Mouse (Mus musculus) midbrain, embryonic 16.5 days (tissue): ENCODE data around the gene Ercc6l2. TPM values are rescaled to one million over a fixed set of nuclear protein-coding genes. Genes with fewer than 3 reads are reported as not detected.

Source experiments
- ATAC-seq: fragments of 200-750 bp; cut with Nextera tagmentation; 2 replicates; pipeline ENCODE4 v1.8.0; 2017; ENCODE audit warnings: moderate TSS enrichment
- H3K27ac ChIP-seq: fragments of 300-500 bp; sonication (generic); 2 replicates; pipeline ENCODE4 v1.5.1; 2014; ENCODE audit warnings: mild to moderate bottlenecking, low read length, mixed read lengths
- H3K27me3 ChIP-seq: fragments of 300-500 bp; sonication (generic); 2 replicates; pipeline ENCODE4 v1.6.1; 2014; ENCODE audit warnings: low read depth, low read length, mixed read lengths; ENCODE audit not compliant: control insufficient read depth, insufficient read depth
- H3K36me3 ChIP-seq: fragments of 300-500 bp; sonication (generic); 2 replicates; pipeline ENCODE4 v1.6.1; 2014; ENCODE audit warnings: mild to moderate bottlenecking, low read length, moderate library complexity, mixed read lengths; ENCODE audit not compliant: control insufficient read depth, insufficient read depth
- H3K4me1 ChIP-seq: fragments of 300-500 bp; sonication (generic); 2 replicates; pipeline ENCODE4 v1.6.1; 2014; ENCODE audit warnings: mild to moderate bottlenecking, low read length, mixed read lengths; ENCODE audit not compliant: control insufficient read depth, insufficient read depth
- H3K4me2 ChIP-seq: fragments of 300-500 bp; sonication (generic); 2 replicates; pipeline ENCODE4 v1.6.1; 2014; ENCODE audit warnings: mild to moderate bottlenecking, low read length, mixed read lengths
- H3K4me3 ChIP-seq: fragments of 300-500 bp; sonication (generic); 2 replicates; pipeline ENCODE4 v1.5.1; 2014; ENCODE audit warnings: low read depth, mild to moderate bottlenecking, low read length, moderate library complexity, mixed read lengths
- H3K9ac ChIP-seq: fragments of 300-500 bp; sonication (generic); 2 replicates; pipeline ENCODE4 v1.6.1; 2014; ENCODE audit warnings: low read depth, low read length, mixed read lengths
- H3K9me3 ChIP-seq: fragments of 300-500 bp; sonication (generic); replicated peaks from 2 replicates; pipeline ENCODE4 v1.6.1; 2014; ENCODE audit warnings: mild to moderate bottlenecking, low read length, mixed read lengths; ENCODE audit not compliant: control insufficient read depth, poor library complexity, severe bottlenecking
- WGBS: fragments of 180-500 bp; shearing (Covaris S2); extraction: QIAGEN DNeasy Blood & Tissue Kit; methylation state at CpG from one replicate; pipeline ENCODE4 v1.1.7; 2014; 5-methylcytosine and 5-hydroxymethylcytosine counted together
- polyA plus RNA-seq: library from polyadenylated mRNA; unstranded; fragments of >200 nt; fragmentation: Nextera tagmentation; extraction: Ambion mirVana; gene quantifications from 2 replicates; pipeline ENCODE4 v1.2.1, GENCODE M21; 2015

Ercc6l2 gene
- polyA plus RNA-seq, 1 experiment from 2014 or later, result 13.5 TPM

- Histone ChIP-seq H3K4me1 (0 out of 2 replicates have a peak, but pooled peaks cover 2% of the 10 kb centered on the region), H3K27ac (no peak overlapping the region), H3K4me2 (no peak overlapping the region), H3K9ac (no peak overlapping the region), H3K36me3 (no peaks in the 10 kb centered on the region), H3K4me3 (no peak overlapping the region), H3K27me3 (no peaks in the 10 kb centered on the region), H3K9me3 (no peaks in the 10 kb centered on the region)
- ATAC-seq, result no peak
- WGBS, result 91% methylated on average over 6 of the region's 6 CpGs
Measured at GRCm38 (mm10) chr13:63877138-63877537, 62.1 kb downstream of the Ercc6l2 start.

- H3K27me3 ChIP-seq, result no peaks in the 10 kb centered on the region
- 21% methylated on average over 1 of the region's 1 CpGs for WGBS
- no peak overlapping the region for H3K9ac ChIP-seq
- H3K36me3 ChIP-seq, result no peaks in the 10 kb centered on the region
- no peak for ATAC-seq
- no peak overlapping the region for H3K4me2 ChIP-seq
- no peaks in the 10 kb centered on the region for H3K9me3 ChIP-seq
- no peak overlapping the region for H3K27ac ChIP-seq
- H3K4me3 ChIP-seq, result no peak overlapping the region
- 0 out of 2 replicates have a peak, but pooled peaks cover 2% of the 10 kb centered on the region for H3K4me1 ChIP-seq
Measured at GRCm38 (mm10) chr13:63879105-63879863, 64.2 kb downstream of the Ercc6l2 start.

GRCm38 (mm10) chr13:63879864-63880141, 64.8 kb downstream of the Ercc6l2 start:
- ATAC-seq, result no peak
- Histone ChIP-seq H3K4me3 (no peak overlapping the region), H3K27ac (no peak overlapping the region), H3K27me3 (no peaks in the 10 kb centered on the region), H3K9me3 (no peaks in the 10 kb centered on the region), H3K4me2 (no peak overlapping the region), H3K36me3 (no peaks in the 10 kb centered on the region), H3K4me1 (0 out of 2 replicates have a peak, but pooled peaks cover 2% of the 10 kb centered on the region), H3K9ac (no peak overlapping the region)
- WGBS, result 47% methylated on average over 4 of the region's 4 CpGs

GRCm38 (mm10) chr13:63885532-63885949, 70.5 kb downstream of the Ercc6l2 start:
- H3K27ac ChIP-seq, result no peak overlapping the region
- no peak for ATAC-seq
- no peaks in the 10 kb centered on the region for H3K27me3 ChIP-seq
- H3K9me3 ChIP-seq, result no peaks in the 10 kb centered on the region
- no peak overlapping the region for H3K9ac ChIP-seq
- WGBS, result 64% methylated on average over 3 of the region's 3 CpGs
- H3K4me3 ChIP-seq, result no peak overlapping the region
- H3K4me1 ChIP-seq, result no peaks in the 10 kb centered on the region
- peaks cover 6% of the 10 kb centered on the region; the same call in 1 of the 2 replicates for H3K36me3 ChIP-seq
- H3K4me2 ChIP-seq, result no peak overlapping the region

GRCm38 (mm10) chr13:63886429-63887052, 71.5 kb downstream of the Ercc6l2 start:
- 95% methylated on average over 3 of the region's 3 CpGs for WGBS

GRCm38 (mm10) chr13:63900679-63901302, 85.8 kb downstream of the Ercc6l2 start:
- Histone ChIP-seq H3K9me3 (no peaks in the 10 kb centered on the region), H3K4me1 (peaks cover 10% of the 10 kb centered on the region; the same call in 1 of the 2 replicates), H3K36me3 (no peaks in the 10 kb centered on the region), H3K27me3 (peaks cover 10% of the 10 kb centered on the region; the same call in 1 of the 2 replicates), H3K4me2 (peak overlapping the region; percentile 73), H3K4me3 (peak overlapping the region; percentile 35), H3K27ac (no peak overlapping the region), H3K9ac (no peak overlapping the region)
- ATAC-seq, result peak; percentile 46
- 12% methylated on average over 12 of the region's 12 CpGs for WGBS

More at GRCm38 (mm10) chr13:63886429-63887052, 71.5 kb downstream of the Ercc6l2 start:
- Histone ChIP-seq H3K4me3 (no peak overlapping the region), H3K4me2 (no peak overlapping the region), H3K27ac (no peak overlapping the region), H3K9ac (no peak overlapping the region), H3K4me1 (no peaks in the 10 kb centered on the region), H3K36me3 (peaks cover 6% of the 10 kb centered on the region; the same call in 1 of the 2 replicates), H3K27me3 (no peaks in the 10 kb centered on the region), H3K9me3 (no peaks in the 10 kb centered on the region)
- no peak for ATAC-seq

GRCm38 (mm10) chr13:63901303-63901713, 86.3 kb downstream of the Ercc6l2 start:
- Histone ChIP-seq H3K4me2 (peak overlapping the region; percentile 73), H3K4me1 (peaks cover 10% of the 10 kb centered on the region; the same call in 1 of the 2 replicates), H3K36me3 (no peaks in the 10 kb centered on the region), H3K27me3 (peaks cover 12% of the 10 kb centered on the region; the same call in 1 of the 2 replicates), H3K9me3 (no peaks in the 10 kb centered on the region), H3K27ac (peak overlapping the region; percentile 18; the same call in 1 of the 2 replicates), H3K9ac (peak overlapping the region; percentile 52), H3K4me3 (peak overlapping the region; percentile 35)
- ATAC-seq, result peak; percentile 80
- WGBS, result under 1% methylated on average over 17 of the region's 17 CpGs

- Histone ChIP-seq H3K27me3 (peaks cover 12% of the 10 kb centered on the region; the same call in 1 of the 2 replicates), H3K9me3 (no peaks in the 10 kb centered on the region), H3K36me3 (no peaks in the 10 kb centered on the region), H3K4me2 (peak overlapping the region; percentile 73), H3K27ac (peak overlapping the region; percentile 18), H3K4me1 (peaks cover 10% of the 10 kb centered on the region; the same call in 1 of the 2 replicates), H3K4me3 (peak overlapping the region; percentile 35), H3K9ac (peak overlapping the region; percentile 52)
- WGBS, result 7% methylated on average over 28 of the region's 28 CpGs
- peak; percentile 88 for ATAC-seq
Measured at GRCm38 (mm10) chr13:63901714-63902597, 86.9 kb downstream of the Ercc6l2 start.
